Mouse (Mus musculus) left cerebral cortex, postnatal 4 days (tissue): Measurements from ENCODE around the gene Trpc5. TPM values are rescaled to one million over a fixed set of nuclear protein-coding genes. Genes with fewer than 3 reads are reported as not detected.

Experiments used
- DNase-seq: peaks from one replicate; pipeline ENCODE4 v3.0.0-alpha.2; 2022
- intact Hi-C: fragments of 180-260 bp; cut with DNase I; formaldehyde crosslinking; loops from one replicate; pipeline ENCODE4 v1.15.1; 2025
- total RNA-seq, 2 experiments: library from RNA; stranded (reverse); gene quantifications; 2 replicates each; pipeline ENCODE4 v1.2.3; 2021

Gene Trpc5
- total RNA-seq, 2 experiments from 2014 or later, result 34.6 to 39.9 TPM

GRCm38 (mm10) chrX:144337938-144338337 is 350.0 kb downstream of the Trpc5 start:
- intact Hi-C loops, result no loop called here
- no peak for DNase-seq

DNA sequence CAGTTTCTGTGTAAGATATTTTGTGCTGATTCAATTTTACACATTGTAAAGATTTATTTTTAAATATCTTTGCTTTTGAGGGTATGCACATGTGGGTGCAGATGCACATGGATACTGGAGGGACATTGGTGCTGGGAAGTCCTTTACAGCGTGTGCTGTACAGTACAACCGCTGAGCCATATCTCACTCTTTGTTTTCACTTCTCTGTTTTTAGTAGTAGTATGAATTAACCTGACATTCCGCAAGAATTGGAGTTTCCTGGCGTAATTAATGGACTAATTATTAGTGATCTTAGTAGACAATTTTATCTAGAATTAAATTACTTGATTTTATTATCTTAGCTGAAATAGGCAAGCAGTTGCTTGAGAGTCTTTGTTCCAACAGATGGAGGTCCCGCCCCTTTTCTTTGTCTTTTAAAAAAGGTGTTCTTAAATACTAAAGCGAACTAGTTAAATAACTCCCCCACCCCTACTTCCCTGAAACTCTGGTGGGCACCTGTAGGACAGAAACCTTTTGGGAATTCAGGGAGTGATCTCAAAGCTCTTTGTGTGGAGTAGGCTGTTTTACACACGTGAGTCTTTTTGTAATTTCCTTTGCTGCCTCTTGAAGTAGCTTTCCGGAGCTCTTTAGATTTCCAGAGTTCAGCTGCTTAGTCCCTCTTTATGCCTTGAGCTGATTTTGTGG is 352.5 kb downstream of the Trpc5 start:
- DNase-seq, result no peak

More for the DNA sequence above, 352.5 kb downstream of the Trpc5 start:
- intact Hi-C loops, result no loop called here

Other genes starting within 250 kb of the Trpc5 start
- not detected for gene Trpc5os, start 231.6 kb downstream of the Trpc5 start, total RNA-seq
- 1 to 10 TPM; 2.2 to 2.5 TPM for gene Rtl4, start 727 bp upstream of the Trpc5 start, total RNA-seq